ENCODE assay signal across 8 mouse cellular contexts in genomic region chr4:142179531-142179930, GRCm38 (mm10). TPM values are rescaled to one million over a fixed set of nuclear protein-coding genes. Genes with fewer than 3 reads are reported as not detected.
DNase-seq lines count a peak whose midpoint lies in the region; ATAC-seq lines count a peak whose summit lies in the region.

No protein-coding gene starts in this region.

- H3K9ac ChIP-seq in midbrain, embryonic 11.5 days (ENCODE audit: low read length): no peak overlapping the region
- peak overlapping the region; percentile 67; the same call in 1 of the 2 replicates for H3K9ac ChIP-seq in heart, embryonic 13.5 days
- no peak overlapping the region for H3K9ac ChIP-seq in midbrain, embryonic 16.5 days (ENCODE audit: low read depth, low read length)

- H3K36me3 ChIP-seq in midbrain, embryonic 10.5 days: peaks cover 4% of the 10 kb centered on the region; the same call in 1 of the 2 replicates
- H3K36me3 ChIP-seq in midbrain, embryonic 11.5 days (ENCODE audit: control insufficient read depth, insufficient read depth, low read length): no peaks in the 10 kb centered on the region
- peaks cover 20% of the 10 kb centered on the region for H3K36me3 ChIP-seq in embryonic facial prominence, embryonic 10.5 days (replicated peaks)
- H3K36me3 ChIP-seq in heart, embryonic 13.5 days: no peaks in the 10 kb centered on the region
- no peaks in the 10 kb centered on the region for H3K36me3 ChIP-seq in midbrain, embryonic 16.5 days (ENCODE audit: control insufficient read depth, insufficient read depth, low read length)

- 81% methylated on average over 13 of the region's 13 CpGs for WGBS in midbrain, embryonic 10.5 days
- 67% methylated on average over 13 of the region's 13 CpGs for WGBS in midbrain, embryonic 11.5 days
- 81% methylated on average over 13 of the region's 13 CpGs for WGBS in embryonic facial prominence, embryonic 10.5 days
- WGBS in heart, embryonic 13.5 days: 22% methylated on average over 13 of the region's 13 CpGs
- WGBS in midbrain, embryonic 16.5 days: 53% methylated on average over 13 of the region's 13 CpGs

- no peak for ATAC-seq in midbrain, embryonic 11.5 days (ENCODE audit: low FRiP score)
- ATAC-seq in heart, embryonic 13.5 days (ENCODE audit: extremely low read depth, insufficient number of reproducible peaks, low FRiP score, low TSS enrichment): 0 out of 2 replicates have a peak, but pooled peaks have one; percentile 48
- 0 out of 2 replicates have a peak, but pooled peaks have one; percentile 34 for ATAC-seq in midbrain, embryonic 16.5 days
- no peak for ATAC-seq in frontal cortex, adult (ENCODE audit: low TSS enrichment)
- ATAC-seq in megakaryocyte-erythroid progenitor cell, adult 5-6 weeks (replicated peaks; ENCODE audit: low FRiP score, low TSS enrichment, poor library complexity, severe bottlenecking): no peak

- no peaks in the 10 kb centered on the region for H3K9me3 ChIP-seq in midbrain, embryonic 10.5 days (replicated peaks)
- H3K9me3 ChIP-seq in midbrain, embryonic 11.5 days (ENCODE audit: control insufficient read depth, low read length): no peaks in the 10 kb centered on the region; the same call in 1 of the 2 replicates
- 0 out of 2 replicates have a peak, but pooled peaks cover 4% of the 10 kb centered on the region for H3K9me3 ChIP-seq in embryonic facial prominence, embryonic 10.5 days
- no peaks in the 10 kb centered on the region for H3K9me3 ChIP-seq in heart, embryonic 13.5 days
- no peaks in the 10 kb centered on the region for H3K9me3 ChIP-seq in midbrain, embryonic 16.5 days (replicated peaks; ENCODE audit: control insufficient read depth, low read length, poor library complexity, severe bottlenecking)

- no peak overlapping the region for H3K4me3 ChIP-seq in midbrain, embryonic 10.5 days
- no peak overlapping the region for H3K4me3 ChIP-seq in midbrain, embryonic 11.5 days (ENCODE audit: low read depth, low read length)
- no peak overlapping the region for H3K4me3 ChIP-seq in embryonic facial prominence, embryonic 10.5 days
- no peak overlapping the region for H3K4me3 ChIP-seq in heart, embryonic 13.5 days
- H3K4me3 ChIP-seq in midbrain, embryonic 16.5 days (ENCODE audit: low read depth, low read length): no peak overlapping the region

- 0 out of 2 replicates have a peak overlapping the region, but pooled peaks have one; percentile 17 for H3K27ac ChIP-seq in midbrain, embryonic 10.5 days (replicated peaks)
- H3K27ac ChIP-seq in midbrain, embryonic 11.5 days (ENCODE audit: low read depth, low read length): no peak overlapping the region
- H3K27ac ChIP-seq in embryonic facial prominence, embryonic 10.5 days (replicated peaks): peak overlapping the region; percentile 54
- peak overlapping the region; percentile 93 for H3K27ac ChIP-seq in heart, embryonic 13.5 days (replicated peaks)
- H3K27ac ChIP-seq in midbrain, embryonic 16.5 days (ENCODE audit: low read length): peak overlapping the region; percentile 43; the same call in 1 of the 2 replicates

- H3K4me1 ChIP-seq in midbrain, embryonic 10.5 days: peaks cover 17% of the 10 kb centered on the region
- no peaks in the 10 kb centered on the region for H3K4me1 ChIP-seq in midbrain, embryonic 11.5 days (ENCODE audit: control insufficient read depth, insufficient read depth, low read length)
- H3K4me1 ChIP-seq in embryonic facial prominence, embryonic 10.5 days: peaks cover 40% of the 10 kb centered on the region
- peaks cover 66% of the 10 kb centered on the region for H3K4me1 ChIP-seq in heart, embryonic 13.5 days
- peaks cover 9% of the 10 kb centered on the region for H3K4me1 ChIP-seq in midbrain, embryonic 16.5 days (ENCODE audit: control insufficient read depth, insufficient read depth, low read length)

- no peak overlapping the region for H3K4me2 ChIP-seq in midbrain, embryonic 11.5 days
- H3K4me2 ChIP-seq in heart, embryonic 13.5 days: peak overlapping the region; percentile 49
- H3K4me2 ChIP-seq in midbrain, embryonic 16.5 days (ENCODE audit: low read length): no peak overlapping the region

- no peaks in the 10 kb centered on the region for H3K27me3 ChIP-seq in midbrain, embryonic 10.5 days (ENCODE audit: low read depth, poor library complexity, severe bottlenecking)
- no peaks in the 10 kb centered on the region for H3K27me3 ChIP-seq in midbrain, embryonic 11.5 days (ENCODE audit: control insufficient read depth, insufficient read depth, low read length)
- H3K27me3 ChIP-seq in embryonic facial prominence, embryonic 10.5 days (replicated peaks; ENCODE audit: low read depth, poor library complexity, severe bottlenecking): no peaks in the 10 kb centered on the region
- no peaks in the 10 kb centered on the region for H3K27me3 ChIP-seq in heart, embryonic 13.5 days (replicated peaks)
- H3K27me3 ChIP-seq in midbrain, embryonic 16.5 days (ENCODE audit: control insufficient read depth, insufficient read depth, low read depth, low read length): no peaks in the 10 kb centered on the region

- no peak for DNase-seq in midbrain, embryonic 10.5 days (ENCODE audit: low spot score)
- DNase-seq in midbrain, embryonic 11.5 days (ENCODE audit: low spot score, missing footprints): no peak
- DNase-seq in embryonic facial prominence, embryonic 10.5 days (ENCODE audit: low spot score): no peak
- DNase-seq in kidney, postnatal 10 days: peak; percentile 89

RNA-seq across cellular contexts. Expression of gene Kazn, which starts 59.7 kb away (rescaled TPM):
- 9.4 and 12.2 TPM in 2 replicates for polyA plus RNA-seq in midbrain, embryonic 10.5 days (2016; fragmentation: Nextera tagmentation; extraction: Ambion mirVana)
- 9.2 and 12.1 TPM in 2 replicates for polyA plus RNA-seq in midbrain, embryonic 11.5 days (2014; fragmentation: Nextera tagmentation; extraction: Ambion mirVana)
- 13.3 and 13.8 TPM in 2 replicates for polyA plus RNA-seq in embryonic facial prominence, embryonic 10.5 days (2016; fragmentation: Nextera tagmentation; extraction: Ambion mirVana)
- polyA plus RNA-seq in heart, embryonic 13.5 days (2015; fragmentation: Nextera tagmentation; extraction: Ambion mirVana): 5.2 and 5.8 TPM in 2 replicates
- 29.3 and 32.1 TPM in 2 replicates for polyA plus RNA-seq in midbrain, embryonic 16.5 days (2015; fragmentation: Nextera tagmentation; extraction: Ambion mirVana)
- 0.45 and 2.0 TPM in 2 replicates for total RNA-seq in megakaryocyte-erythroid progenitor cell, adult 5-6 weeks (2014; fragmentation: Nextera tagmentation)
- total RNA-seq in megakaryocyte-erythroid progenitor cell, adult 5-6 weeks (2017): 3.0 TPM in 1 of 2 replicates, not detected in the other

Comparison
In these comparisons a context has a peak if more than half of its experiments do, and no peak if none do; other contexts are left out.
1. ATAC-seq: peak in heart, embryonic 13.5 days (single experiment) and midbrain, embryonic 16.5 days (single experiment); none in midbrain, embryonic 11.5 days (single experiment), frontal cortex, adult (single experiment) and megakaryocyte-erythroid progenitor cell, adult 5-6 weeks (single experiment).